Mouse (Mus musculus) cerebellum, adult 8-10 months (tissue): Measurements from ENCODE around the gene Kcnh4.

Experiments
- DNase-seq: peaks from one replicate; pipeline ENCODE4 v3.0.0; 2022

Gene Kcnh4

DNA sequence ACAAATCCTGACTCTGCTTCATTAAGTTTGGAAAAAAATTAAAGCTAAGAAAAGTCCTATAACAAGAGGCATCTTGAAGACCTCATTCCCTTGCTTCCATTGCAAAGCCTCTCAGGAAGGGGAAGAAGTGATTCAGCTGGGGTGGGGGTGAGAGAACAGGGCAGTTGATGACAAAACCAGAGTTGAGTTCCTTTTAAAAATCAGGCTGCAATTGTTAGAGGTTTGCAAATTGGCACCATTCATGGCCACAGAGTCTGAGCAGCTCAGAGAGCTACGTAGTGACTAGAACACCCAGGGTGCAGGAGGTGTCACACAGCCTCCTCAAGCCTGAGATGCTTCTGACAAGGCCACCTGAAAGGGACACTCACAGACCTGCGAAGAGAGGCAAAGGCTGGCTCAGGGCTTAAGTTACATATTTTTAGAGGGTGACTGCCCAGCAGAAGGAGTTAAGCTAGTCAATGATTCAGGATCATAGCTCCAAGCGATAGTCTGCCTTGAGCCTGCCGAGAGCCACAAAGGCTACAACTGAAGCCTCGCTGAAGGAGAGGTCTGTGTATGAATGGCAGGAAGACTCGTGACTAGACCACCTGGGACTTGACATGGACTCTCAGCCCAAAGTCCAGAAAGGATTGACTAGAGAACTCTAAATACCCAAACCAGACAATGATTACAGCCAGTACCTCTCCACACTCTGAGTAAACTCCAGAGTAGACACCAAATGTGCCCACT, 29.1 kb downstream of the Kcnh4 start:
- no peak for DNase-seq

DNA sequence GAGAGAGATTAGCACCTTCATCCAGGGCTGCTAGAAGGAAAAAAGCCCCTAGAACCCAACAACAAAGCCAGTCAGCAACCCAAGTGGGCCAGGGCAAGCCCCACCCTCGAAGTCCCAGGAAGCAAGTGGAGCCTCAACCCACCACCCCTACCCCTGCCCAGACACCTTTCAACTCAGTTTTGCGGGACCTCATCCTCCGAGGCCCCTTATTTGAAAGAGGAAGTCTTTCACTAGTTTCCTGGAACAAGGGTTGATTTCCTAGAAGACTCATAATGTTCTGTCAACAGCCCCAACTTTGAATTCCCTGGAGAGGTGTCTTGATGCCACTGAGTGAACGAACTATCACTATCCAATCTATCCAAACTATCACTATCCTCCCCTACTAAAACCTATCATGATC, 29.8 kb downstream of the Kcnh4 start:
- no peak for DNase-seq

DNA sequence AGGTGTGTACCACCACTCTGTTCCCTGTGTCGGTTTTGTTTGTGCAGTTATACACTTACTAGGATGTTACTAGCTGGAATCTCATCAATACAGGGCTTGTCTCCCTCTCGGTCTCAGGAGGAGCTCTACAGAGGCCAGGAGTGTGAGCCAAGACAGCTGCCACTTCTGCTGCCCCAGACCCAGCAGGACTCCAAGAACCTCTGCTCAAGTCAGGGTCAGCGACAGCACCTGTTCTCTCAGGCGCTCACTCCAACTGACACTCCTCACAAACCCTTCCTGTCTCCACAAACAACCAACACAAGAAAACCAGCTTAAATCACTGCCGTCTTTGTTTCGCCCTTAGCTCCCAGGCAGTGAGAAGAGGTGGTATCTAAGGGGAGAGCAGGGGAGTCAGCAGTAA, 31.1 kb downstream of the Kcnh4 start:
- no peak for DNase-seq

DNA sequence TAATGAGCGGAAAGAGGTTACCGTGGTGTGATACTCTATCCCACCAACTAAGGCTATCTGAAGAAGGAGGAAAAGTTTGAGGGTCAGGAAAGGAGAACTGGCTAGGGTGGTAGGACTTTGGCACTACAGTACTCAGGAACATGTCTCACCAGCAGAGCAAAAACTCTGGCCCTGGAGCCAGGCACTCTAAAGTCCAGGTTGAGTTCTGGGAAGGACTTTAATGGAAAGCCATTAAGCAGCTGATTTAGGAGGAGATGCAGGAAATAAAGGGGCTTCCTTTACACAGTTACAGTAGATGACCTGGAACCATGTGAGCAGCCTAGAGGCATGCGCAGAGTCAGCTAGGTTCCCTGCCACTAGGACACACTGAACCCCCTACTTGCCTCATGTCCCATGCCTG, 32.5 kb downstream of the Kcnh4 start:
- DNase-seq, result no peak

DNA sequence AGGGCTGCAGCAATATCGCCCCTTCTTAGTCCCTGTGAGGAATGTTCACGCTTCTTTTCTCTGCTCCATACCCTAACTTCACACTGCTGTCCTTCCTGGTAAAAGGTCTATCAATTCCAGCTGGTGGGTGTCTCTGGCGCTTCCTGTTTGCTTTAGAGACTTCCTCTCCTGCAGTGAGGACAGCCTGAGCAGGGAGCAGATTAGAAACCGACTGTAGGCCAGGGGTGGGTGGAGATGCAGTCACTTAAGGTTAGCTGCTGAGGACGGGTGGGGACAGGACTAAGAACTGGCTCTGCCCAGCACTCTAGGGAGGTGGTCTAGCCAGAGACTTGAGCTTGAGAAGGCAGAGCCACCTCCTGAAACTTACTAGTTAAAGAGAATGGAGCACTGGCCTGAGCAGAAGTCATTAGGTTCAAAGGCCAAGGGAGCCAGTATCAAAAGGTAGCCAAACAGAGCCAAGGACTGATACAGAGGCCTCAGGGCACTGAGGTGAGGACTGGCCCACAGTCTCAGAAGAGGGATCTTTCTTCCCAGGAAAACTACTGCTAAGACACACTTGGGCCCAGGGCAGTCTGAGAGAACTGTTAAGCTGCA, 34.7 kb downstream of the Kcnh4 start:
- no peak for DNase-seq

DNA sequence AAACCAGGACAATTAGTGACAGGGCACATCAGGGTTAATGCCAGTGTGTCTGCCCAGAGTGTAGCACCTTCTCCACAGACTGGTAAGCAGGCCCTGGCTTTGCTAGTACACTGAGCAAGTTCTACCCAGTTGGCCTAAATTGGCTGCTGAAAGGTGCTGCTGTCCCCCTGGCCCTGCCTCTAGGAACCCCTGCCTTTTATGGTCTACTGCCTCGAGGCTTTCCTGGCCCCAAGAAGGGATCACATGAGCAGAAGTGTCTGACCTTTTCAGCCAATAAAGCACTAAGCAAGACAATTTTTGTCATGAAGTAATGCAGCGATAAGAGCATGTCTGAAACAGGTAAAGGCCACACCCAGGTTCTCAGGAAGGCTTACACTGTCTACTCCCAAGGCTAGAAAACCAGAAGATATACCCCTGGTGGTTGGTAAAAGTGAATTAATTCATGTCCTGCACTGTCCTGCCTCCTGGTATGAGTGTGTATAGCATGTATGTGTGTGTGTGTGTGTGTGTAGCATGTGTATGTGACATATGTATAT, 37.2 kb downstream of the Kcnh4 start:
- DNase-seq, result no peak

DNA sequence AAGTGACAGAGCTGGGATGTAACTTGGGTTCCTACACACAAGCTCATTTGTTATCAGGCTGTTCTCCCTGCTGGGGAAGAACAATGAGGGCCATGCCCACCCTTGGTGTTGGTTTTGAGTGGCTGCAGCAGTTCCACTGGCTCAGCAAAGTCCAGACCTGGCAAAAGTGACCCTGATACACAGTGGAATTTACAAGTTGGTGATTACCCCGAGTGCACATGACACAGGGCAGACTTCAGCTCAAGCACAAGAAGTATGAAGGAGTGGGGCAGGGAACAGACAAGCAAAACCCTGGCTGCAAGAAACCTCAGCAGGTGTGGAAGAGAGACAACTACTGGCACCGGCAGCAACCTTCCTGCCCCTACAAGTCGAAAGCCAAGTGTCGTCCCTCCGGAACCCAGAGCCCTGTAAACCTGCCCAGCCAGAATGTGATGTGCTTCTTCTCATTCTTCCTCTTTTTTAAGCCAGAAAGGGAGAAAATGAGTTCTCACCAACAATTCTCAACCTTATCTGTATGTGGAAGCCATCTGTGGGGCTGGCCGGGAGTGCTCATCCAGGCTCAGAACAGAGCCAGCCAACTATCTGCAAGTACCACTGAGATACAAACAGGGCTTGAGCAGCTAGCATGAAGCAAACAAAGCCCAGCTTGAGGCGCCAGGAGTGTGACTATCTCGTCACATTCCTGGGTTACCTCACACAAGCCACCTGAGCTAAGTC, 37.8 kb downstream of the Kcnh4 start:
- DNase-seq, result no peak

DNA sequence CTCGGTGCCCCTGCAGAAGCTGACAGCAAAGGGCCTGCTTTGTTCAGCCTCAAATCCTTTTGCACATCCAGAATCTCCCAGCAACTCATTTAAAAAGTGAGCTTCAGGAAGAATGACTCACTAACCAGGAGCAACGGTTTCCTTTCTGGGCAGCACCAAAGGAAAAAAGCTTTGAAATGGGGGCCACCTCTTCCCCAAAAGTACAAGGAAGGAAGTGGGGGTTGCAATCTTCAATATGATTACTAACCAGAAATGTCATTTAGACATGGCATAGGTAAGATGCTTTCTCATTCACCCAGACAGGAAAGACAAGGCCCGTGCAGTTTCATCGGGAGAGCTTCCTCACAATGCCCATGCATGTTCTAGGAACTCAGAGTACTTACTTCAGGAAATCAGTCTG, 38.5 kb downstream of the Kcnh4 start:
- no peak for DNase-seq

DNA sequence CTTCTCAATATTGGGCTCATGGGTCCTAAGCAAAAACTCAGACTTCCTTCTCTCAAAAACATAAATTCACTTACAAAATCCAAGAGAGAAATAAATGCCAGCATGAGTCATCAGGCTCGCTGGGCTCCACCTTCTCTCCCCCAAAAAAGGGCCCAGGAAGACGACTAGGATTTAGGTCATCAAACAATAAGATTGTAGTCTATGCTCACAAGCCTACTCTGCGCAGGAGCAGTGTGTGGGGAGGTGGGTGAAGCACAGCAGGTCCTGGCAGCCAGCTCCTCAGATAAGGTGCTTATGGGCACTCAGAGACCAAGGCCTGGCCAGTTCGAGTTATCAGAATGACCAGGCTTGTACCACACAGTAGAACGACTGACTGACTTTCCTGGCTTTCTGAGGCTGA, 39.4 kb downstream of the Kcnh4 start:
- no peak for DNase-seq

DNA sequence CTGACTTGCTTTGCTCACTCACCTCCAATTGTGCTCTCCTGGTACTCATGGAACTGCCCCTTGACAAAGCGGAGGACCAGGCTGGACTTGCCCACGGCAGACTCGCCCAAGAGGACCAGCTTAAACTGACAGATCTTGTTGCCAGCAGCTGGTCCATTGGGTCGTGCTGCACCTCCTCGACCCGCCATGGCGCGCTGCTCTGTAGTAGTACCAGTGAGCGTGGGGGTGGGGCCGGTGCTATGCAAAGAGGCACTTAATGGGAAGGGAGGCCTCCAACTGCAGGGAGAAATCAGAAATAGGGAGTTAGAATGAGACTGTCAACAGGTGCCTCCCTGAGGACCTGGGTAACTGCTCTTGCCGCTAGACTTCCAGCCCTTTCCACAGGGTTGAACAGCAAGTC, 39.8 kb downstream of the Kcnh4 start:
- no peak for DNase-seq

DNA sequence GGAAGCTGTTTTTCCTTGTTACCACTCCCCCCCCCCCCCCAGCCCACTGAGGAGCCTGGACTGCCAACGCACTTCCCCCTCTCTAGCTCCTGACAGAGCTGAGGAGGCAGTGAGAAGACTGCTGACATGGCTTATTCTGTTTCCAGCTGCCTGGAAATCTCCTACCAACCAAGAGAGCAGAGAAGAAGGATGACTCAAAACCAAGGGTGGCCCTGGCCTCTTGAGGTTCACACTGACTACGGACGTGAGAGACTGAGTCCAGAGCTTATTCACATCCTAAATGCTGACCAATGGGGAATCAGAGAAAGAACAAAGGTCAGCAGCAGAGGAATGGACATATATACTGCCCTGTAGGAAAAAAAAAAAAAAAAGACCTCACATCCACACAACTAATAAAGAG, 40.4 kb downstream of the Kcnh4 start:
- no peak for DNase-seq

DNA sequence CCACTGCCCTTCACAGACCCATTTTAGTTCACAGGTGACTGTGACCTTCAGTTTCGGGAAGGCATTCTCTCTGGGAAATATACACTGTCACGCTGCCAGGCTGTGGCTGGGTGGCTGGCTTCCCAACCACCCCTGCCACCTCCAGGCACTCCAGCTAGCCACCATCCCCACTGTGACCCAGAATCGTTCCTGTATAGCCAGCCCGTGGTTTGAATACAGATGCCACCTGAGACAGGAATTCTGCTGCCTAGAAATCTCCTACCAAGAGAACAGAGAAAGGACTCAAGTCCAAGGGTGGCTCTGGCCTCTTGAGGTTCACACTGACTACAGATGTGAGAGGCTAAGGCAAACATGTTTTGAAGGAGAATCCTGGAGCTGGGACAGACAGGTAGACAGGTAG, 40.9 kb downstream of the Kcnh4 start:
- DNase-seq, result no peak

DNA sequence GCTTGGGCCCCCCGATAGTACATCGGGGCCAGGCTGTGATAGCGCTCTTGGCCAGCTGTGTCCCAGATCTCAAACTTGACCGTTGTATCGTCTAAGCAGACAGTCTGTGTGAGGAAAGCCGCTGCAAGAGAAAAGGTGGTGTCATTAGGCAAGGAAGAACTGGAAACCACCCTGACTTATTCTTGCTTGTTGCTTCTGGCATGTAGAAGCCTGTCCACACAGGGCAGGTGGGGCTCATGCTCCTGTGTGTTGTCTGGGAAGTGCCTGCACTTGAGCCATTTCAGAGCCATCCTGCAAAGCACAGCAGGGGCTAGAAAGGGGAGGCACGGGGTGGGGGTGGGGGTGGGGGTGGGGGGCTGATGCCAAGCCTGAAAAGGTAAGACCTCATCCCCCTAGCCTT, 41.3 kb downstream of the Kcnh4 start:
- DNase-seq, result no peak

DNA sequence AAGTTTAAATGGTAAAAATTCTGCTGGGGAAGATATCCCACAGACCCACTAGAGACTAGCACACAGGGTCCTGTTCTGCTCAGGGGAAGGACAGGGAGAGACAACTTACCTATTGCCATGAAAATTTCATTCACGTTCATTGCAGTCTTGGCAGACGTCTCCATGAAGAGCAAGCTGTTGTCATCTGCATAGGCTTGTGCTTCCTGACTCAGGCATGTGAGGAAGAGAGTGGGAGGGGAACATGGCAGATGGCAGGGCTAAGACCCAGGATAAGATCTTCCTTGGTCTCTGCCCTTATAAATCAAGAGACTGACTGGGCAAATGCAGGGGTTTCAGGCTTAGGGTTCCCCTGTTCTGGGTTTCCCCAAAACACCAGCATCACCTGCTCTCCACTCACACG, 43.1 kb downstream of the Kcnh4 start:
- no peak for DNase-seq

DNA sequence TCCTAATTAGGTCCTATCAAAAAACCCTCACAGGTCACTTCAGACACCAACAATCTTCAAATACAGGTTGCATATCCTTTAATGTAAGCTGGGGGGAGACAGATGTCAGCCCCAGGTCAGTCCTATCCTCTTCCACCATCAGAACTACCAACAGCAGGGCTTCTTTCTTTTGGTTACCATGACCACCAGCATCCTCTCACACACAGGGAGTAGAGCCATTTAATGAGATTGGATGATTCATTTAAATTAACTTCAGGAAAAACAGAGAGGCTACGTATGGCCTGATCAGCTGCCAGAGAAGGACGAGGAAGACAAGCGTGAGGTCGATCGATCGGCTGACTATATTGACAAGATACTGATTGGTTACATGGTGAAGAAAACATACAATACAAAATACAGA, 44.8 kb downstream of the Kcnh4 start:
- no peak for DNase-seq

DNA sequence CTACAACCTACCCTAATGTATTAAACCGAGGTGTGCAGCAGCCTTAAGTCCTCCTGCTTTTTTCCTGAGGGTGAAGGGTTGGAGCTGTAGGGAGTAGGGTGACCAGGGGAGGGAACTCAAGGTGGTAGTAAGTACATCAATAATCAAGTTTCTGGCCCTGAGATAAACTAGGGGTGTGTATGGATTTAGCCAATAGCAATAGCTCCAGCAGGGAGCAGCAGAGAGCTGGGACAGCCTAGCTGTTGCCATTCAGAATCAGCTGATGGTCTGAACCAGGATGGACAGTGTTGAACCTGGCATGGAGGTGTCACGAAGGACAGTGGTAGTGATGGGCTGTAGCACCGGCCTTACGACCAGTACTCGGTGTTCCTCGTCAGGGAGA, 45.2 kb downstream of the Kcnh4 start:
- DNase-seq, result peak; percentile 74

DNA sequence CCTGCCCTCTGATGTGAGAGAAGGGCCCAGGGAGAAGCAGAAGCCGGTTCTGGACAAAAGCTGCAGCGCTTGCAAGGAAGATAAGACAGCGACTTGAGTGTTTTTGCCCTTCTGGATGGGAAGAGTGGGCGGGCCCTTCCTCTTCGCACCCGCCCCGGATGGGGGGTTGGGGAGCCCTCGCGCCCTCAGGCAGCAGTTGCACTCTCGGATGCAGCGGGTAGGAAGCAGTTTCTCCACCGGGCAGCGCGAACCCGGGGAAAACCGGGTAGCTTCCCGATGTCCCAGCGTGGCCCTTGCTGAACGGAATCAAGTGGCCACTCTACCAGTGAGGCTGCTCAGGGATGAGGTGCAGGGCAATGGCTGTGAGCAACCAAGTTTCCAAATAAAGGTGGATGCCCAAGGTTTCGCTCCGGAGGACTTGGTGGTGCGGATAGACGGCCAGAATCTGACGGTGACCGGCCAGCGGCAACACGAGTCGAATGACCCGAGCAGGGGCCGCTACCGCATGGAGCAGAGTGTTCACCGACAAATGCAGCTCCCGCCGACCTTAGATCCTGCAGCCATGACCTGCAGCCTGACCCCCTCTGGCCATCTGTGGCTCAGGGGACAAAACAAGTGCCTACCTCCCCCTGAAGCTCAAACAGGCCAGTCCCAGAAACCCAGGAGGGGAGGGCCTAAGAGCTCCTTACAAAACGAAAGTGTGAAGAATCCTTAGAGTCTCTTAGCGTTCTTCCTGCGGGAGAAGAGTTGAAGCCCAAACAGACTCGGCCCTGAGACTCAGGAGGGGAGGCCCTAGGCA, 45.8 kb downstream of the Kcnh4 start, which contains the start of gene Hspb9:
Hspb9 (plus strand) TSS at position 116 of the 799 bp plus-strand sequence.
- DNase-seq, result no peak

DNA sequence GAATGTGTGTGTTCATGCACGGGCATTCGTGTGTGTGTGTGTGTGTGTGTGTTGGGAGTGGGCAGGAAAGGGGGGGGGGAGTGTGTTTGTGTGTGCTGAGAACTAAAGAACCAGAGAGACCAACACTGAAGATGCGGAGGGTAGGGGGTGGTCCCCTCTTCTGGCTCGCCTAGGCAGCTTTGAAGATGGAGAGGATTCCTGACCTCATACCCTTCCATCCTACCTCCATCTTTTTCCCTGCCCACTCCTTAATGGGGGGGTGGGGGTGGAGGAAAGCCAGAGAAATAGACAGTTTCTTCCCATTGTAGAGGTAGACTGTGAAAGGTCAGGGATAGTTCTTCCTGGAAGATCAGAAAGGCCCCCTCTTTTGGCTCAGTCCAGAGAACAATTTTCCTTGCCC, 46.6 kb downstream of the Kcnh4 start:
- no peak for DNase-seq

DNA sequence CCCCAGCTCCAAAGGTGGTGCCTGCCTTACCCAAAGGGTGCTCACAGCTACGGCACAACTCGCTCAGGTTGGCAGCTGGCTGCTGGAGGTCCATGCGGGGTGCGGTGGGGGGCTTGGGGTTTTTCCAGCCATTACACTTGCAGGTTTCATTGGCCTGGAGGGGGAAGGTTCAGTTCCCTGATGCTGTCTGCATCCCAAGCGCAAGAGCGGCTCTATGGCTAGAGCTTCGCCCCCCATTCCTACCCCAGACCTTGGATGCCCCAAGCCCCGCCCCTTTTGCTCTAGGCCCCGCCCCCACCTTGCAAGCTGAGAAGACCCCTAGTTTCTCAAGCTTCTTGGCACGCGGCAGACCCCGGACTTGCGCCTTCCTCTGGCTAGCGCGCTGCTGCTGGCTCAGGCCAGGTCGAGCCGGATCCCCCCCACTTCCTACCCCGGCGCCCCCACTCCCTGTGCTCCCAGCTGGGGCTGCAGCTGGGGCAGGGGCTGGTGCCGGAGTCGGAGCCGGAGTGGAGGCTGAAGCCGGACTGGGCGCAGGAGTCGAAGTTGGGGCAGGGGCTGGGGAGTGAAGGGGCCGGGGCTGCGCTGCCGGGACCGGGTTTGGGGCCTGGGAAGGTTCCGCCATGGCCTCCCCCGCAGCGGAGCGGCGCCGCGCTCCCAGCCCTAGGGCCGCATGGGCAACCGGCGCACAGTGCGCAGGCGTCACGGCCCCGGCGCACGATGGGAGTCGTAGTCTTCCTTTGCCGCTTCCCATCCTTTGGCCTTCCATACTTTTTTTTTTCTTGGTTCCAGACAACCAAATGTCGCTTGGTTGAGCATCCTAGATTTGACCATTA, 47.7 kb downstream of the Kcnh4 start, which contains the start of gene Kat2a:
Kat2a (minus strand) TSS at position 683 of the 833 bp plus-strand sequence.
- DNase-seq, result peak; percentile 81

DNA sequence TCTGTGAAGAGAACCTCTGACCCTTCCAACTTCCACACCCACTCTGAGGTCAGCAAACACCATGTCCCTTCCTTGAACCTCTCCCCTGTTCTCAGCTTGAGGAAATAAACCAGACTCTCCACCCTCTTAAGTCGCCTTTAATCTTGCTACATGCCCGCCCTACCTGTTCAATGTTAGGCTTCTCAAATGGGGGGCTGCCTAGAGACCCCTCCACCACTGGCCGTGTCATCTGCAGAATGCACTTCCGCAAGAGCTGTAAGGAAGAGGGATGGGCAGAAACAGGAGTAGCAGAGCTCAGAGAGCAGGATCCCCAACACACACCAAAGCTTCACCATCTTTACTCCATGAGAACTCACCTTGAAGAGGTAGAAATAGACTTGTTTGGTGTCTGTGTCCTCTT, 48.8 kb downstream of the Kcnh4 start:
- no peak for DNase-seq

DNA sequence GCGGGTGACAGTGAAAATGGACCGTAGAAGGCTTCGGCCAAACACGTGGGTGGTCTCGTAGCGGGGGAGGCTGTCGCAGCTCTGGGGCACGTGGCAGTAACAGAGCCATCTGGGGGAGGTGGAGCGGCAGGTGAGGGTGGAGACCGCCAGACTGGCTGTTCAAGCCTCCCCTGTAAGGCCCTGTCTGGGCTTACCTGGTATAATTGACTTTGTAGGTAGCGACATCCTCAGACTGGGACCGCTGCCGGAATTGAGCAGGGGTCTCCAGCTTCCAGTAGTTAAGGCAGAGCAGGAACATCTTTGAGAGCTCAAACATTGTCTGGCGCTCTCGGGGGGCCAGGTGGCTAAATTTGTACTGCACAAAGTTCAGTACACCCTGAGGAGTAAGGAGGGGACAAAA, 49.2 kb downstream of the Kcnh4 start:
- DNase-seq, result no peak

DNA sequence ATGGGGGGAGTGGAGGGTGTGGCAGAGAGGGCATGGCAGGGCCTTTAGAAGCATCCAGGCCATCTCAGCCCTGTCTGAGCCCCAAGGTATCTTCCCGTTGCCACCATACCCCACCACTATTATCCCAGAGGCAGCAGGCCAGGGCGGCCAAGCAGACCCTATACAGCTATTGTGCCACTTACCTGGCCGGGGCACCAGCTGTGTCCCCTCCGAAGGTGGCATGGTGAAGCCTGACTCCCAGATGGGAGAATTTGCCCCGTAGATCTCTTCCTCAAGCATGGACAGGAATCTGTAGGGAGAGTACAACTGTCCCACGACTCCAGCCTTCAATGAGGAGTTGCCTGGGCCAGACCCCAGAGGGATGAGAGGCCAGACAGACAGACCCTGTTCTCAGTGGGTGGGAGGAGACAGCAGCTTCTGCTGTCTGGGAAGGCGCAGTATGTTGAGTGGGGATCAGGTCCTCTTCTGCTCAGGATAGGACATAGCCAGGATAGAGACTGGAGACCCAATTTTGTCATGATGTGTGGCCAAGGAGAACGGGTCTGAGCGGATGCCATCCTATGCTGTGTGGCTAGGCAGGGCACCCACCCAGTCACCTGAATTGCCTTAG, 50.4 kb downstream of the Kcnh4 start:
- no peak for DNase-seq
